Mouse (Mus musculus) cortical plate, adult 2 months (tissue): ENCODE measurements at regions not wholly inside any gene's neighbourhood (a gene's known extent, or its start where the extent isn't known, plus 50 kb on each side); places are given as distances from the start of the nearest gene placed in this dataset.

ENCODE experiments used
- CTCF ChIP-seq: fragments of 200-500 bp; IDR thresholded peaks from 2 replicates; pipeline ENCODE4 v1.5.1; 2011; ENCODE audit warnings: mild to moderate bottlenecking, control low read depth, low read length; ENCODE audit not compliant: insufficient read depth; ENCODE audit errors: extremely low read depth
- POLR2A ChIP-seq: fragments of 200-500 bp; IDR thresholded peaks from 2 replicates; pipeline ENCODE4 v1.6.1; 2011; ENCODE audit warnings: mild to moderate bottlenecking, low read length, control low read depth; ENCODE audit not compliant: insufficient read depth; ENCODE audit errors: extremely low read depth

DNA sequence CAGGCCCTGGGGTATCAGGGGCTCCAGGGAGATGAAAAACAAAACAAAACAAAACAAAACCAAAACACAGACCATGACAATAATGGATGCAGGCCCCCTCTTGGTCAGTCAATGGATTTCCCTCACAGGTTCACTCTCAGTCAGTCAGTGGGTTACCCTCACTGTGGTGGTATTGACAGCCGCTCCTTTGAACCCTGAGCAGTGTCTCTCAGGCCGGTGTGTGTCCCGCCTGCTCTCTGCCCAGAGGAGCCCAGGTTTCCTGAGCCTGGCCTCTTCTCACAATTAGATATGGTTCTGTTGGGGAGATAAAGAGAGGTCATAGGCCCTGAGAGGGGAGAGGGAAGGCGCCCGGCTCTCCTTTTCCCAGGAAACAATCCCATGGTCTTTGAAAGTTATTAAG, 87.8 kb upstream of the Parp11 start:
- TF ChIP-seq POLR2A (no peak), CTCF (no peak)
